Mouse (Mus musculus): ENCODE data around the gene Prps2. TPM values are rescaled to one million over a fixed set of nuclear protein-coding genes. Genes with fewer than 3 reads are reported as not detected.
"Not testable (repeated sequence)": the region's sequence is repeated elsewhere in the genome, so short reads cannot be mapped to it uniquely, and the experiment has no call there.

Gene Prps2
- polyA plus RNA-seq, 1 experiment from 2014 or later, result 7.0 TPM

GRCm38 (mm10) chrX:167318819-167319396, 63.6 kb downstream of the Prps2 start:
- Histone ChIP-seq H3K9me3 (no peaks in the 10 kb centered on the region), H3K36me3 (replicated peaks) (no peaks in the 10 kb centered on the region), H3K27me3 (replicated peaks) (peaks cover 12% of the 10 kb centered on the region; the same call in 1 of the 2 replicates), H3K4me3 (no peak overlapping the region), H3K4me1 (no peaks in the 10 kb centered on the region), H3K9ac (no peak overlapping the region), H3K4me2 (no peak overlapping the region), H3K27ac (no peak overlapping the region)
- no peak for ATAC-seq (replicated peaks)
- 31% methylated on average over 4 of the region's 4 CpGs for WGBS

GRCm38 (mm10) chrX:167315766-167316165, 66.8 kb downstream of the Prps2 start:
- Histone ChIP-seq H3K9me3 (no peaks in the 10 kb centered on the region), H3K9ac (no peak overlapping the region), H3K4me1 (no peaks in the 10 kb centered on the region), H3K4me2 (no peak overlapping the region), H3K4me3 (no peak overlapping the region), H3K27me3 (replicated peaks) (peaks cover 6% of the 10 kb centered on the region), H3K27ac (no peak overlapping the region), H3K36me3 (replicated peaks) (no peaks in the 10 kb centered on the region)
- ATAC-seq (replicated peaks), result no peak
- WGBS, result 63% methylated on average over 5 of the region's 5 CpGs

DNA sequence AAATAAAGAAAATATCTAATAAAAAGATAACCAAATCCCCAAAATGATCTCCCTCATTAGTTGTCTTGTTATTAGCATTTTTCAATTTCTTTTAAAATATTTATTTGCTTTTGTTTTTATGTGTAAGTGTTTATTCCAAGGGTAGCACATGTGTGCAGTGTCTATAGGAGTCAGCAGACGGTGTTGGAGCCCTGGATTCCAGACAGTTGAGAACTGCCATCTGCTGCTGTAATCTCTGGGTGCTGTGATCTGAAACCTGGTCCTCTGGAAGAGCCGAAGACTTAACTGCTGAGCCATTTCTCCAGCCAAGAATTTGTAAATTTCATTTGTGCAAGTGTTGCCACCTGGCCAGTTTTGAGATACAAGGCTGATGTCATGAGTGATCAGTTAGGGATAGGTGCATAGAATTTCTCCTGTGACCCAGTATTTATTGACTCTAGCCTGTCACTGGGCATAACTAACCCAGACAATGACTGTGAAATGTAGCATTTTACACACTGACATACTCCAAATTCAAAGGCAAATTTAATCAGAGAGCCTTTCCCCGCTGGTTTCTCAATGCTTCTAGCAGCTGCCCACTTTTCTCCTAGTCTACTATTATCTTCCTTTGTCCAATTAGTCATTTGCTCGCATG, 67.3 kb downstream of the Prps2 start:
- Histone ChIP-seq H3K27me3 (replicated peaks) (peaks cover 3% of the 10 kb centered on the region; the same call in 1 of the 2 replicates), H3K9me3 (no peaks in the 10 kb centered on the region), H3K4me2 (no peak overlapping the region), H3K9ac (no peak overlapping the region), H3K4me1 (no peaks in the 10 kb centered on the region), H3K4me3 (no peak overlapping the region), H3K36me3 (replicated peaks) (no peaks in the 10 kb centered on the region), H3K27ac (no peak overlapping the region)
- 72% methylated on average over 4 of the region's 4 CpGs for WGBS
- ATAC-seq (replicated peaks), result no peak

GRCm38 (mm10) chrX:167302061-167302460, 80.5 kb downstream of the Prps2 start:
- not testable (repeated sequence) for H3K27ac ChIP-seq; ATAC-seq (replicated peaks); H3K9ac ChIP-seq; H3K4me2 ChIP-seq; H3K27me3 ChIP-seq (replicated peaks); H3K4me1 ChIP-seq; H3K36me3 ChIP-seq (replicated peaks); H3K4me3 ChIP-seq; H3K9me3 ChIP-seq
- 93% methylated on average over 1 of the region's 1 CpGs for WGBS

Other genes with a start within 250 kb of the Prps2 start
- gene Tmsb4x, start 173.4 kb downstream of the Prps2 start, polyA plus RNA-seq (2015; fragmentation: Nextera tagmentation; extraction: Ambion mirVana), result 4,195 and 4,308 TPM in 2 replicates
- gene Tlr8, start 118.4 kb downstream of the Prps2 start, polyA plus RNA-seq (2015; fragmentation: Nextera tagmentation; extraction: Ambion mirVana), result 0.15 TPM in 1 of 2 replicates, not detected in the other
- gene Tlr7, start 52.2 kb downstream of the Prps2 start, polyA plus RNA-seq (2015; fragmentation: Nextera tagmentation; extraction: Ambion mirVana), result 0.22 and 0.41 TPM in 2 replicates

Data from midbrain, embryonic 15.5 days (tissue).